Mouse (Mus musculus): ENCODE results near the gene Ssu2. TPM values are rescaled to one million over a fixed set of nuclear protein-coding genes. Genes with fewer than 3 reads are reported as not detected.

The Ssu2 gene
- total and polyA plus RNA-seq, 2 experiments from 2014 or later = not detected

DNA sequence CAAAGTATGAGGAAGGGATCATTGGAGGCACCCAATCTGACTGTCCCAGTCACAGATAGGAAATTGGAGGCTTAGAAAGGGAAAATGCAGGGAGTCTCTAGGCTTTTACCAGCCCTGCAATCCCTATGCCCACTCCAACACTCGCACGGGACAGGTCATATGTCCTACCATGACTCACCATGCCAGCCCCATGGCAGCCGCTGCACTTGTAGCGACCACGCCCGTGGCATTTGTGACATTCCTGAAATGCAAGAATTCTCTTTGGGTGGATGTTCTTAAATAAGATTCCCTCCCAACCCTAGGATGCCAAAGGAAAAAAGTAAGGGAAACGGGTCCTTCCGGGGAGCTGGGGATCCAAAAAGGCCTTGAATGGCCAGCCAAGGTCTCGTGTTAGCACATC is 8.8 kb downstream of the Ssu2 start:
- Histone ChIP-seq H3K9me3 (ENCODE audit: low read length) (no peaks in the 10 kb centered on the region), H3K4me3 (ENCODE audit: low read depth, low read length) (no peak overlapping the region), H3K36me3 (ENCODE audit: insufficient read depth, low read length) (no peaks in the 10 kb centered on the region), H3K4me1 (ENCODE audit: insufficient read depth, low read length) (no peaks in the 10 kb centered on the region), H3K27me3 (ENCODE audit: insufficient read depth, low read length) (no peaks in the 10 kb centered on the region), H3K4me2 (ENCODE audit: low read depth, low read length, poor library complexity, severe bottlenecking) (no peak overlapping the region), H3K27ac (ENCODE audit: low read depth, low read length) (no peak overlapping the region), H3K9ac (replicated peaks; ENCODE audit: low read length, poor library complexity, severe bottlenecking) (no peak overlapping the region)
- WGBS = 96% methylated on average over 9 of the region's 9 CpGs
- ATAC-seq (ENCODE audit: low FRiP score) (no peak), DNase-seq (ENCODE audit: low spot score) (no peak)
- TF ChIP-seq CTCF (IDR thresholded peaks at IDR 0.05) = no peak

DNA sequence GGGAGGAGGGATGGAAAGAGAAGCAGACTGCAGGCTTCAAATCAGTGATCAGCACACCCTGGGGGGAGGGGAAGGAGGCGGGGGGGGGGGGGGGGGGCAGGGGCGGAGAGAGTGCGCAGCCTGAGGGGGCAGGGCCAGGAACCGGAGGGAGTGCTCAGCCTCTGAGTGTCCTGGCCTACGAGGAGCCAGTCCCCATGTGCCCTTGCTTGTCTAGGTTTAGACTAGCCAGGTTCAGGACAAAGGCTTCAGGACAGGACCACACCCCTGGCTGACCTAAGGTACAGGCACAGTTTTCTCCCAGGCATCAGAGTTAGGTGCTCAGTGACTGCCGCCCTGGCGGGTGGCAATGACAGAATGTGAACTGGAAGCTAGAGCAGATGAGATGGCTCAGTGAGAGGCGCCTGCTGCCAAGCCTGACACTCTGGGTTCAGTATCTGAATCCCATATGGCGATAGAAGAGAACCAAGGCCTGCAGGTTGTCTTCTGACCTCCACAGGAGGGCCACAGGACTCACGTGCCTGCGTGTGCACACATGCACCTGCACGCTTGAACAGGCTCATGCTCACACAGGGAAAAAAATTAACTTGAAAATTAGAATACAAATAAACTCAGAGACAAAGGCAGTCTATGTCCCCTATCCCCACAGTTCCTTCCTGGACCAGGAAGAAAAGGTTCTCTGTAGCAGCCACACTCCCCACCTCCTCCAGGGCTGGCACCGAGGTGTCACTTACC is 12.0 kb downstream of the Ssu2 start:
- Histone ChIP-seq H3K27ac (ENCODE audit: low read depth, low read length) (no peak overlapping the region), H3K4me1 (ENCODE audit: insufficient read depth, low read length) (no peaks in the 10 kb centered on the region), H3K36me3 (ENCODE audit: insufficient read depth, low read length) (no peaks in the 10 kb centered on the region), H3K9ac (replicated peaks; ENCODE audit: low read length, poor library complexity, severe bottlenecking) (no peak overlapping the region), H3K9me3 (ENCODE audit: low read length) (no peaks in the 10 kb centered on the region), H3K27me3 (ENCODE audit: insufficient read depth, low read length) (no peaks in the 10 kb centered on the region), H3K4me3 (ENCODE audit: low read depth, low read length) (no peak overlapping the region), H3K4me2 (ENCODE audit: low read depth, low read length, poor library complexity, severe bottlenecking) (no peak overlapping the region)
- no peak for TF ChIP-seq CTCF (IDR thresholded peaks at IDR 0.05)
- DNase-seq (ENCODE audit: low spot score) (no peak), ATAC-seq (ENCODE audit: low FRiP score) (no peak)
- 69% methylated on average over 10 of the region's 13 CpGs for WGBS

- H3K4me1 ChIP-seq (ENCODE audit: insufficient read depth, low read length) = no peaks in the 10 kb centered on the region
- no peaks in the 10 kb centered on the region for H3K36me3 ChIP-seq (ENCODE audit: insufficient read depth, low read length)
- ATAC-seq (ENCODE audit: low FRiP score) = no peak
- TF ChIP-seq CTCF (IDR thresholded peaks at IDR 0.05) = peak; percentile 88
- peak; percentile 80 for DNase-seq (ENCODE audit: low spot score)
- no peak overlapping the region for H3K9ac ChIP-seq (replicated peaks; ENCODE audit: low read length, poor library complexity, severe bottlenecking)
- no peaks in the 10 kb centered on the region for H3K27me3 ChIP-seq (ENCODE audit: insufficient read depth, low read length)
- no peaks in the 10 kb centered on the region for H3K9me3 ChIP-seq (ENCODE audit: low read length)
- H3K4me3 ChIP-seq (ENCODE audit: low read depth, low read length) = no peak overlapping the region
- WGBS = 42% methylated on average over 8 of the region's 8 CpGs
- no peak overlapping the region for H3K4me2 ChIP-seq (ENCODE audit: low read depth, low read length, poor library complexity, severe bottlenecking)
- H3K27ac ChIP-seq (ENCODE audit: low read depth, low read length) = no peak overlapping the region
Observed at GRCm38 (mm10) chr6:112373886-112374585, 13.8 kb downstream of the Ssu2 start.

- TF ChIP-seq CTCF (IDR thresholded peaks at IDR 0.05) = no peak
- Histone ChIP-seq H3K4me1 (ENCODE audit: insufficient read depth, low read length) (no peaks in the 10 kb centered on the region), H3K9ac (replicated peaks; ENCODE audit: low read length, poor library complexity, severe bottlenecking) (no peak overlapping the region), H3K4me2 (ENCODE audit: low read depth, low read length, poor library complexity, severe bottlenecking) (no peak overlapping the region), H3K9me3 (ENCODE audit: low read length) (no peaks in the 10 kb centered on the region), H3K4me3 (ENCODE audit: low read depth, low read length) (no peak overlapping the region), H3K27me3 (ENCODE audit: insufficient read depth, low read length) (peaks cover 4% of the 10 kb centered on the region; the same call in 1 of the 2 replicates), H3K36me3 (ENCODE audit: insufficient read depth, low read length) (no peaks in the 10 kb centered on the region), H3K27ac (ENCODE audit: low read depth, low read length) (no peak overlapping the region)
- DNase-seq (ENCODE audit: low spot score) (no peak), ATAC-seq (ENCODE audit: low FRiP score) (no peak)
- 73% methylated on average over 10 of the region's 10 CpGs for WGBS
Observed at GRCm38 (mm10) chr6:112365294-112365693, 22.5 kb downstream of the Ssu2 start.

- no peaks in the 10 kb centered on the region for H3K4me1 ChIP-seq (ENCODE audit: insufficient read depth, low read length)
- H3K4me3 ChIP-seq (ENCODE audit: low read depth, low read length) = no peak overlapping the region
- peak; percentile 73 for TF ChIP-seq CTCF (IDR thresholded peaks at IDR 0.05)
- no peaks in the 10 kb centered on the region for H3K36me3 ChIP-seq (ENCODE audit: insufficient read depth, low read length)
- H3K27me3 ChIP-seq (ENCODE audit: insufficient read depth, low read length) = peaks cover 4% of the 10 kb centered on the region; the same call in 1 of the 2 replicates
- no peak overlapping the region for H3K27ac ChIP-seq (ENCODE audit: low read depth, low read length)
- no peak overlapping the region for H3K4me2 ChIP-seq (ENCODE audit: low read depth, low read length, poor library complexity, severe bottlenecking)
- peak; percentile 84 for DNase-seq (ENCODE audit: low spot score)
- no peaks in the 10 kb centered on the region for H3K9me3 ChIP-seq (ENCODE audit: low read length)
- no peak overlapping the region for H3K9ac ChIP-seq (replicated peaks; ENCODE audit: low read length, poor library complexity, severe bottlenecking)
- 50% methylated on average over 2 of the region's 2 CpGs for WGBS
- ATAC-seq (ENCODE audit: low FRiP score) = no peak
Observed at GRCm38 (mm10) chr6:112364581-112364980, 23.2 kb downstream of the Ssu2 start.

- Histone ChIP-seq H3K9ac (replicated peaks; ENCODE audit: low read length, poor library complexity, severe bottlenecking) (no peak overlapping the region), H3K4me2 (ENCODE audit: low read depth, low read length, poor library complexity, severe bottlenecking) (no peak overlapping the region), H3K36me3 (ENCODE audit: insufficient read depth, low read length) (no peaks in the 10 kb centered on the region), H3K4me1 (ENCODE audit: insufficient read depth, low read length) (no peaks in the 10 kb centered on the region), H3K27ac (ENCODE audit: low read depth, low read length) (no peak overlapping the region), H3K9me3 (ENCODE audit: low read length) (no peaks in the 10 kb centered on the region), H3K27me3 (ENCODE audit: insufficient read depth, low read length) (peaks cover 4% of the 10 kb centered on the region; the same call in 1 of the 2 replicates), H3K4me3 (ENCODE audit: low read depth, low read length) (no peak overlapping the region)
- TF ChIP-seq CTCF (IDR thresholded peaks at IDR 0.05) = peak; percentile 90
- DNase-seq (ENCODE audit: low spot score) = peak; percentile 85
- ATAC-seq (ENCODE audit: low FRiP score) = peak; percentile 79
- 42% methylated on average over 6 of the region's 6 CpGs for WGBS
Observed at GRCm38 (mm10) chr6:112362349-112362958, 25.4 kb downstream of the Ssu2 start.
